ENCODE assay signal across 8 mouse cellular contexts in the genomic region with DNA sequence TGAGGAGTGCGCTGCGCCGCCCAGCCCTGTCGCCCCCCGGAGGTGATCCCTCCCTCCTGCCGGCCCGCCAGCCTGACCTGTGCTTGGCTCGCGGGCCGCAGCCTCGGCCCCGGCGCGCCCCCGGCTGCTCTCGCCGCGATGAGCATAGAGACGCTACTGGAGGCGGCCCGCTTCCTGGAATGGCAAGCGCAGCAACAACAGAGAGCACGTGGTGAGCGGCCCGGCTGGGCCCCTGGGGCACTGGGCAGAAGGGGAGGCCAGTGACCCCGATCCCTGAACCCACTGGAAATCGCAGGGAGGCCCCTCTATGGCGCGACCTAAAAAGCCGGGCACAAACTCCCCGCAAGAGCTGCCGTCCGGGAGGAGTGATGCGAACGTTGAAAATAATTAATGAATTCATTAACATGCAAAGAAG. TPM values are rescaled to one million over a fixed set of nuclear protein-coding genes. Genes with fewer than 3 reads are reported as not detected.
DNase-seq lines count a peak whose midpoint lies in the region; ATAC-seq lines count a peak whose summit lies in the region.

No protein-coding gene starts in this region.

- H3K4me2 ChIP-seq in embryonic facial prominence, embryonic 14.5 days (ENCODE audit: low read depth, low read length): peak overlapping the region; percentile 87
- peak overlapping the region; percentile 90 for H3K4me2 ChIP-seq in limb, embryonic 13.5 days (replicated peaks)
- peak overlapping the region; percentile 87 for H3K4me2 ChIP-seq in midbrain, embryonic 14.5 days (ENCODE audit: low read length)

- H3K9ac ChIP-seq in embryonic facial prominence, embryonic 14.5 days (ENCODE audit: low read depth, low read length): peak overlapping the region; percentile 83
- H3K9ac ChIP-seq in limb, embryonic 13.5 days: peak overlapping the region; percentile 87
- H3K9ac ChIP-seq in midbrain, embryonic 14.5 days (replicated peaks; ENCODE audit: low read length): peak overlapping the region; percentile 87

- no peaks in the 10 kb centered on the region for H3K9me3 ChIP-seq in erythroblast, embryonic 14.5 days (ENCODE audit: control insufficient read depth, low read length)
- H3K9me3 ChIP-seq in embryonic facial prominence, embryonic 14.5 days (ENCODE audit: control insufficient read depth, low read length): no peaks in the 10 kb centered on the region
- H3K9me3 ChIP-seq in hindbrain, embryonic 10.5 days: no peaks in the 10 kb centered on the region
- H3K9me3 ChIP-seq in limb, embryonic 13.5 days: no peaks in the 10 kb centered on the region
- no peaks in the 10 kb centered on the region for H3K9me3 ChIP-seq in midbrain, embryonic 14.5 days (ENCODE audit: control insufficient read depth, low read length)

- H3K27ac ChIP-seq in embryonic facial prominence, embryonic 14.5 days (replicated peaks; ENCODE audit: low read depth, low read length): peak overlapping the region; percentile 97
- H3K27ac ChIP-seq in hindbrain, embryonic 10.5 days: peak overlapping the region; percentile 93
- H3K27ac ChIP-seq in limb, embryonic 13.5 days: peak overlapping the region; percentile 85
- H3K27ac ChIP-seq in midbrain, embryonic 14.5 days (replicated peaks; ENCODE audit: low read depth, low read length): peak overlapping the region; percentile 93

- under 1% methylated on average over 35 of the region's 35 CpGs for WGBS in embryonic facial prominence, embryonic 14.5 days
- under 1% methylated on average over 35 of the region's 35 CpGs for WGBS in hindbrain, embryonic 10.5 days
- WGBS in limb, embryonic 13.5 days: under 1% methylated on average over 35 of the region's 35 CpGs
- 1% methylated on average over 35 of the region's 35 CpGs for WGBS in midbrain, embryonic 14.5 days

- H3K27me3 ChIP-seq in erythroblast, embryonic 14.5 days (ENCODE audit: control insufficient read depth): no peaks in the 10 kb centered on the region
- H3K27me3 ChIP-seq in embryonic facial prominence, embryonic 14.5 days (replicated peaks; ENCODE audit: control insufficient read depth, insufficient read depth, low read length): no peaks in the 10 kb centered on the region; the same call in 1 of the 2 replicates
- H3K27me3 ChIP-seq in hindbrain, embryonic 10.5 days (ENCODE audit: insufficient read depth, poor library complexity, severe bottlenecking): peaks cover 10% of the 10 kb centered on the region; the same call in 1 of the 2 replicates
- peaks cover 7% of the 10 kb centered on the region for H3K27me3 ChIP-seq in limb, embryonic 13.5 days
- H3K27me3 ChIP-seq in midbrain, embryonic 14.5 days (ENCODE audit: control insufficient read depth, insufficient read depth, low read length): no peaks in the 10 kb centered on the region

- no peak for ATAC-seq in erythroblast, adult 5-6 weeks (replicated peaks; ENCODE audit: low FRiP score, poor library complexity, severe bottlenecking)
- ATAC-seq in embryonic facial prominence, embryonic 14.5 days (ENCODE audit: low read depth): no peak
- no peak for ATAC-seq in limb, embryonic 13.5 days (ENCODE audit: low FRiP score, low read depth)
- ATAC-seq in midbrain, embryonic 14.5 days (ENCODE audit: low FRiP score, low TSS enrichment): no peak

- H3K4me3 ChIP-seq in erythroblast, embryonic 14.5 days (replicated peaks): peak overlapping the region; percentile 81
- peak overlapping the region; percentile 82 for H3K4me3 ChIP-seq in embryonic facial prominence, embryonic 14.5 days (ENCODE audit: low read depth, low read length)
- peak overlapping the region; percentile 94 for H3K4me3 ChIP-seq in hindbrain, embryonic 10.5 days
- H3K4me3 ChIP-seq in limb, embryonic 13.5 days: peak overlapping the region; percentile 98
- H3K4me3 ChIP-seq in midbrain, embryonic 14.5 days (replicated peaks; ENCODE audit: low read depth, low read length): peak overlapping the region; percentile 91

- peaks cover 14% of the 10 kb centered on the region for H3K36me3 ChIP-seq in erythroblast, embryonic 14.5 days (ENCODE audit: control insufficient read depth)
- no peaks in the 10 kb centered on the region for H3K36me3 ChIP-seq in embryonic facial prominence, embryonic 14.5 days (ENCODE audit: control insufficient read depth, insufficient read depth, low read length)
- H3K36me3 ChIP-seq in hindbrain, embryonic 10.5 days: 0 out of 2 replicates have a peak, but pooled peaks cover 4% of the 10 kb centered on the region
- no peaks in the 10 kb centered on the region for H3K36me3 ChIP-seq in limb, embryonic 13.5 days
- no peaks in the 10 kb centered on the region for H3K36me3 ChIP-seq in midbrain, embryonic 14.5 days (ENCODE audit: control insufficient read depth, insufficient read depth, low read length)

- peak; percentile 68 for DNase-seq in adrenal gland, postnatal 10 days
- DNase-seq in embryonic facial prominence, embryonic 14.5 days (ENCODE audit: low spot score): peak; percentile 67
- DNase-seq in hindbrain, embryonic 10.5 days (ENCODE audit: low spot score): peak; percentile 70
- DNase-seq in midbrain, embryonic 14.5 days: peak; percentile 74
- peak; percentile 77 for DNase-seq in testis, postnatal 10 days (ENCODE audit: low spot score)

- peaks cover 90% of the 10 kb centered on the region for H3K4me1 ChIP-seq in erythroblast, embryonic 14.5 days (ENCODE audit: control insufficient read depth)
- peaks cover 22% of the 10 kb centered on the region for H3K4me1 ChIP-seq in embryonic facial prominence, embryonic 14.5 days (ENCODE audit: control insufficient read depth, insufficient read depth, low read length)
- peaks cover 58% of the 10 kb centered on the region for H3K4me1 ChIP-seq in hindbrain, embryonic 10.5 days (replicated peaks)
- peaks cover 50% of the 10 kb centered on the region for H3K4me1 ChIP-seq in limb, embryonic 13.5 days
- H3K4me1 ChIP-seq in midbrain, embryonic 14.5 days (ENCODE audit: control insufficient read depth, insufficient read depth, low read length): peaks cover 12% of the 10 kb centered on the region

RNA-seq across cellular contexts. Expression of gene Mnt, which starts 0.5 kb away (rescaled TPM):
- polyA plus RNA-seq in erythroblast, embryonic 14.5 days (2012): 3.4 and 3.7 TPM in 2 replicates
- total RNA-seq in erythroblast, adult 5-6 weeks (2015; ENCODE audit: low replicate concordance): 1.3 and 2.1 TPM in 2 replicates
- total RNA-seq in erythroblast, adult 5-6 weeks (2017; ENCODE audit: low replicate concordance): 0.68 and 2.1 TPM in 2 replicates
- total RNA-seq in adrenal gland, postnatal 10 days (2021): 10 to 100 TPM; 19.1 to 20.6 TPM
- polyA plus RNA-seq in embryonic facial prominence, embryonic 14.5 days (2014; fragmentation: Nextera tagmentation; extraction: Ambion mirVana): 4.8 and 5.8 TPM in 2 replicates
- 5.4 and 7.4 TPM in 2 replicates for polyA plus RNA-seq in hindbrain, embryonic 10.5 days (2016; fragmentation: Nextera tagmentation; extraction: Ambion mirVana)
- polyA plus RNA-seq in limb, embryonic 13.5 days (2015; fragmentation: Nextera tagmentation; extraction: Ambion mirVana): 5.3 and 5.8 TPM in 2 replicates
- 9.8 and 10.3 TPM in 2 replicates for polyA plus RNA-seq in midbrain, embryonic 14.5 days (2014; fragmentation: Nextera tagmentation; extraction: Ambion mirVana)
